ENCODE assay signal across 22 mouse cellular contexts in the genomic region with DNA sequence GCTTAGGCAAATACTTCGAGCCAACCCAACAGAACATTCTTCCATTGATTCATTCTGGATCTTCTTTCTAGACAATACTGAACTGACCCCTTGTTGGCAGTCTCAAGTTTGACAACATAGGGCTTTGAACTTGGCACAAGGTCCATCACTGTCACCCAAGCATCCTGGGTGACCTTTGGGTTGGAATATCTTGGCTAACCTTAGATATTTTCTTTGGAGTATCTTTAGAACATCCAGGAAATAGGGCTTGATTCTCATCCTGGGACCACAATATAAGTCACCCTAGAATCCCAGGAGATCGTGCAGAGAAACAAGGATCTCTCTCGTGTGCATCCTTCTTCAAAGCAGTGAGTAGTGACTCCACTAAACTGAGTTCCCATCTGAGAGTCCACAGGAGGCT. TPM values are rescaled to one million over a fixed set of nuclear protein-coding genes. Genes with fewer than 3 reads are reported as not detected.
DNase-seq lines count a peak whose midpoint lies in the region; ATAC-seq lines count a peak whose summit lies in the region.
"Had no signal": no experiment of that assay in that cellular context is flagged by ENCODE, and none has a peak within 500 bp of the region (broad histone marks: within the 10 kb centered on the region; RNA-seq: fewer than 3 reads in every experiment).

A gene (plus strand): TSS at position 301 of the 400 bp plus-strand sequence.

- H3K4me1 ChIP-seq in midbrain, embryonic 13.5 days (replicated peaks) = no peaks in the 10 kb centered on the region

- no peaks in the 10 kb centered on the region for H3K9me3 ChIP-seq in midbrain, embryonic 13.5 days
- H3K9me3 ChIP-seq: G1E had no signal

- H3K9ac ChIP-seq in midbrain, embryonic 13.5 days (replicated peaks) = no peak within 1 kb of the TSS

- 78% methylated on average over 3 of the region's 3 CpGs for WGBS in midbrain, embryonic 13.5 days

- no peaks in the 10 kb centered on the region for H3K27me3 ChIP-seq in midbrain, embryonic 13.5 days

- DNase-seq in heart, adult 11 months = peak; percentile 41
- no peak for DNase-seq in heart, postnatal 10 days
- DNase-seq in MN1 (ENCODE audit: low spot score) = peak; percentile 3
- DNase-seq: adrenal gland, postnatal 14 days; adrenal gland, postnatal 25 days; B cell, adult 2 months; cerebellum, adult 11 months; cerebellum, adult 11-12 months; cerebellum, adult 18-20 months; cerebellum, adult 2 months had no signal

- H3K36me3 ChIP-seq in midbrain, embryonic 13.5 days = no peaks in the 10 kb centered on the region
- H3K36me3 ChIP-seq: G1E had no signal

- no peak within 1 kb of the TSS for H3K4me3 ChIP-seq in midbrain, embryonic 13.5 days (replicated peaks)

- no peak within 1 kb of the TSS for H3K4me2 ChIP-seq in midbrain, embryonic 13.5 days (replicated peaks)

- H3K27ac ChIP-seq in midbrain, embryonic 13.5 days = no peak within 1 kb of the TSS

- no peak for ATAC-seq in midbrain, embryonic 13.5 days
- ATAC-seq: activated CD4-positive, CD25-positive, alpha-beta regulatory T cell, adult 4 months; CD4-positive, CD25-positive, alpha-beta regulatory T cell, adult 4 months had no signal

- intact Hi-C loops in heart, postnatal 10 days (cut with DNase I) = no loop called here

RNA-seq across cellular contexts. Expression of the gene that starts here (rescaled TPM):
- under 1 TPM in 1 of 2 experiments, not detected in 1; 0.36 TPM for total RNA-seq in heart, postnatal 10 days (2021)
- not detected in 2 replicates for polyA plus RNA-seq in midbrain, embryonic 13.5 days (2015; fragmentation: Nextera tagmentation; extraction: Ambion mirVana)
- total RNA-seq: adrenal gland, adult 18-20 months; CH12.LX; ES-E14; MEL had no signal
- polyA plus RNA-seq: adrenal gland, adult 2 months; brain, embryonic 14.5 days; C2C12; CD4-positive, CD25-positive, alpha-beta regulatory T cell, adult 4 months; cerebellum, adult 2 months; G1E; Patski had no signal

Comparison
In these comparisons a context has a peak if more than half of its experiments do, and no peak if none do; other contexts are left out.
1. DNase-seq: peak in heart, adult 11 months (single experiment) and MN1 (single experiment); none in heart, postnatal 10 days (0 of 2).